Mouse (Mus musculus) midbrain, postnatal 0 days (tissue): ENCODE measurements at regions not wholly inside any gene's neighbourhood (a gene's known extent, or its start where the extent isn't known, plus 50 kb on each side); places are given as distances from the start of the nearest gene placed in this dataset.
"Not testable (repeated sequence)": the region's sequence is repeated elsewhere in the genome, so short reads cannot be mapped to it uniquely, and the experiment has no call there.

Experiments used
- ATAC-seq: fragments of 200-750 bp; cut with Nextera tagmentation; 2 replicates; pipeline ENCODE4 v1.8.0; 2017; ENCODE audit warnings: moderate number of reproducible peaks, mild to moderate bottlenecking, moderate TSS enrichment, moderate library complexity; ENCODE audit not compliant: low FRiP score
- DNase-seq: peaks from one replicate; pipeline ENCODE4 v3.0.0-alpha.2; 2015; ENCODE audit warnings: low spot score
- H3K27ac ChIP-seq: fragments of 300-500 bp; sonication (generic); 2 replicates; pipeline ENCODE4 v1.5.1; 2014; ENCODE audit warnings: low read depth, mild to moderate bottlenecking, low read length, mixed read lengths
- H3K27me3 ChIP-seq: fragments of 300-500 bp; sonication (generic); 2 replicates; pipeline ENCODE4 v1.6.1; 2014; ENCODE audit warnings: low read length, control low read depth, mixed read lengths; ENCODE audit not compliant: insufficient read depth
- H3K36me3 ChIP-seq: fragments of 300-500 bp; sonication (generic); 2 replicates; pipeline ENCODE4 v1.6.1; 2014; ENCODE audit warnings: low read length, control low read depth, mixed read lengths; ENCODE audit not compliant: insufficient read depth
- H3K4me1 ChIP-seq: fragments of 300-500 bp; sonication (generic); 2 replicates; pipeline ENCODE4 v1.6.1; 2014; ENCODE audit warnings: mild to moderate bottlenecking, control low read depth, antibody characterized with exemption, low read length, mixed read lengths; ENCODE audit not compliant: insufficient read depth
- H3K4me2 ChIP-seq: fragments of 300-500 bp; sonication (generic); 2 replicates; pipeline ENCODE4 v1.6.1; 2014; ENCODE audit warnings: low read depth, mild to moderate bottlenecking, low read length, mixed read lengths; ENCODE audit not compliant: poor library complexity, severe bottlenecking
- H3K4me3 ChIP-seq: fragments of 300-500 bp; sonication (generic); 2 replicates; pipeline ENCODE4 v1.5.1; 2014; ENCODE audit warnings: low read depth, mild to moderate bottlenecking, low read length, moderate library complexity
- H3K9ac ChIP-seq: fragments of 300-500 bp; sonication (generic); replicated peaks from 2 replicates; pipeline ENCODE4 v1.6.1; 2014; ENCODE audit warnings: mild to moderate bottlenecking, low read length, moderate library complexity, mixed read lengths; ENCODE audit not compliant: poor library complexity, severe bottlenecking
- H3K9me3 ChIP-seq: fragments of 300-500 bp; sonication (generic); 2 replicates; pipeline ENCODE4 v1.6.1; 2016; ENCODE audit warnings: low read length, control low read depth
- CTCF ChIP-seq: IDR thresholded peaks from 2 replicates; pipeline ENCODE4 v1.5.1; 2016; ENCODE audit warnings: antibody characterized with exemption, mild to moderate bottlenecking
- whole genome bisulfite sequencing: fragments of 180-500 bp; shearing (Covaris S2); extraction: QIAGEN DNeasy Blood & Tissue Kit; methylation state at CpG from one replicate; pipeline ENCODE4 v1.1.7; 2014; 5-methylcytosine and 5-hydroxymethylcytosine counted together

DNA sequence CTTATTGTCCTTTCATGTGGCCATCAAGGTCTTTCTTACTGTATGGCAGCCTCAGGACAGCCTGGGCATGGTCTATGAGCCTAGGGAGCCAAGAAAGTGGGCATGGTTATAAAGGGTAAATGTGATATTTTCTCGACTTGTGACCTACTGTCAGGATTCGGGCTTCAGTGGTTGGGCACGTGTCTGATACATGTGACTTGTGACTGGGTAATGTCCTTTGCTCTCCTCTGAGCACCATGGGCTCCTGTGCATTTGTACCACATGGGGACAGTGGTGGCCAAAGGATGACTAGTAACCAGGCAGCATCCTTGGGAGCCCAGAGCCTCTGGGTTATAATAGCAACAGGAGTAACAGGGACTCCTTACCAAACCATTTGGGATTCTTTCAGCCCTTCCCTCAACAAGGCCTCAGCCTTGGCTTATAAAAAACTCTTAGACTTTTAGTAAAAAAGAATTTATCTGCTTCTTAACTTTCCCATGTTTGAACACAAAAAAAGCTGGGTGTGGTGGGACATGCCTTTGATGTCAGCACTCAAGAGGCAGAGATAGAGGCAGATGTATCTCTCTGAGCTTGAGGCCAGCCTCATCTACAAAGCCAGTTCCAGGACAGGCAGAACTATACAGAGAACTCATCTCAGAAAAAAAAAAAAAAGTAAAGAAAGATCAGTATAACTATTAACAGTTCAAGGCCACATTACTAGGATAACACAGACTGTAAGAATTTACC, 56.7 kb upstream of the Klf13 start:
- no peak for TF ChIP-seq CTCF
- no peaks in the 10 kb centered on the region for H3K27me3 ChIP-seq
- no peak overlapping the region for H3K4me3 ChIP-seq
- WGBS: 95% methylated on average over 3 of the region's 3 CpGs
- no peak overlapping the region for H3K27ac ChIP-seq
- no peak overlapping the region for H3K9ac ChIP-seq
- ATAC-seq (no peak), DNase-seq (no peak)
- H3K9me3 ChIP-seq: no peaks in the 10 kb centered on the region
- H3K4me2 ChIP-seq: no peak overlapping the region
- no peaks in the 10 kb centered on the region for H3K36me3 ChIP-seq
- no peaks in the 10 kb centered on the region for H3K4me1 ChIP-seq

DNA sequence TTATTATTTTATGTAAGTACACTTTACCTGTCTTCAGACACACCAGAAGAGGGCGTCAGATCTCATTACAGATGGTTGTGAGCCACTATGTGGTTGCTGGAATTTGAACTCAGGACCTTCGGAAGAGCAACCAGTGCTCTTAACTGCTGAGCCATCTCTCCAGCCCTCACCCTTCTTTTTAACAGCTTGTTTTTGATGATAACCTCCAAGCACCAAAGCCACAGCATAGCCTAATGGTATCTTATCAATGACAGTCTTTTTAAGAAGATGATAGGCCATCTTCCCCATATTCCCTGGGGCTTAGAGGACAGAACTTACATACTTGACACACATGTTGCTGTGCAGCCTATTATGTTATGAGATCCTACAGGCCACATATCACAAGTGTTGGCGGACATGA, 56.1 kb upstream of the Klf13 start:
- 76% methylated on average over 3 of the region's 3 CpGs for WGBS
- ATAC-seq, H3K4me3 ChIP-seq, H3K27ac ChIP-seq, H3K4me2 ChIP-seq, H3K36me3 ChIP-seq, H3K27me3 ChIP-seq, DNase-seq, H3K9ac ChIP-seq, H3K4me1 ChIP-seq, H3K9me3 ChIP-seq: not testable (repeated sequence)

DNA sequence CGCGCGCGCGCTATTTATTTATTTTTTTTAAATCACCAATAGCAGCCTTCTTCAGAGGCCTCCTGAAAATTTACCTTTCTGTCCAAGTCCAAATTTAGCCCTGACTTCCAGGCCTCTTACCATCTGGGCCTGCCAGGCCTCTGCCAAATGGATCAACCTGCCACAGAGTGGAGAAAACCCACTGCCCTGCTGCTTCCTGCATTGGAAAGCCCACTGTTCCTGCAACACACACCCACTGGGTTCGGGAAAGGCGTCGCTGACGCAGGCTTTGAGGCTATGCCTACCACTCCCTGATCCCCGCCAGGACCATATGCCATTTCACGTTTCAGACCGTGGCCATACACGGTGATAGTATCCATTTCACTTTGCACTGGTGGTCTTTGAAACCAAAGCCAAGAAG, 53.4 kb upstream of the Klf13 start:
- TF ChIP-seq CTCF: no peak
- no peak overlapping the region for H3K4me3 ChIP-seq
- H3K4me1 ChIP-seq: no peaks in the 10 kb centered on the region
- no peaks in the 10 kb centered on the region for H3K9me3 ChIP-seq
- no peak overlapping the region for H3K9ac ChIP-seq
- H3K27ac ChIP-seq: no peak overlapping the region
- ATAC-seq: 0 out of 2 replicates have a peak, but pooled peaks have one; percentile 32
- peak; percentile 48 for DNase-seq
- H3K4me2 ChIP-seq: no peak overlapping the region
- H3K27me3 ChIP-seq: no peaks in the 10 kb centered on the region
- H3K36me3 ChIP-seq: no peaks in the 10 kb centered on the region
- 94% methylated on average over 13 of the region's 13 CpGs for WGBS

GRCm38 (mm10) chr7:63991085-63992010, 52.6 kb upstream of the Klf13 start:
- Histone ChIP-seq H3K27ac (no peak overlapping the region), H3K27me3 (no peaks in the 10 kb centered on the region), H3K36me3 (no peaks in the 10 kb centered on the region), H3K9me3 (no peaks in the 10 kb centered on the region), H3K4me3 (no peak overlapping the region), H3K9ac (no peak overlapping the region), H3K4me2 (no peak overlapping the region), H3K4me1 (peaks cover 5% of the 10 kb centered on the region)
- ATAC-seq (peak; percentile 28; the same call in 1 of the 2 replicates), DNase-seq (peak; percentile 26)
- no peak for TF ChIP-seq CTCF
- WGBS: 88% methylated on average over 12 of the region's 12 CpGs

GRCm38 (mm10) chr7:63990312-63991028, 51.8 kb upstream of the Klf13 start:
- ATAC-seq (no peak), DNase-seq (no peak)
- H3K27me3 ChIP-seq: no peaks in the 10 kb centered on the region
- H3K4me2 ChIP-seq: no peak overlapping the region
- H3K9ac ChIP-seq: no peak overlapping the region
- no peak for TF ChIP-seq CTCF
- 84% methylated on average over 8 of the region's 8 CpGs for WGBS
- no peaks in the 10 kb centered on the region for H3K36me3 ChIP-seq
- no peak overlapping the region for H3K4me3 ChIP-seq
- H3K4me1 ChIP-seq: peaks cover 9% of the 10 kb centered on the region
- H3K9me3 ChIP-seq: no peaks in the 10 kb centered on the region
- no peak overlapping the region for H3K27ac ChIP-seq
